Comparison of ENCODE assay signal across 8 mouse cellular contexts in genomic region chr1:74386714-74387385, GRCm38 (mm10). TPM values are rescaled to one million over a fixed set of nuclear protein-coding genes. Genes with fewer than 3 reads are reported as not detected.
DNase-seq lines count a peak whose midpoint lies in the region; ATAC-seq and TF ChIP-seq lines count a peak whose summit lies in the region.

No protein-coding gene starts in this region.

- no peaks in the 10 kb centered on the region for H3K4me1 ChIP-seq in cortical plate, adult 2 months (ENCODE audit: control insufficient read depth, insufficient read depth, low read length)

- TF ChIP-seq CTCF in cortical plate, adult 2 months (IDR thresholded peaks at IDR 0.05; ENCODE audit: extremely low read depth, insufficient read depth, low read length), result peak; percentile 31; the same call in 1 of the 2 replicates

- peak overlapping the region; percentile 57 for H3K4me3 ChIP-seq in cortical plate, adult 2 months (ENCODE audit: insufficient read depth, low read length)

- peak; percentile 23; the same call in 1 of the 2 replicates for TF ChIP-seq POLR2A in cortical plate, adult 2 months (IDR thresholded peaks at IDR 0.05; ENCODE audit: extremely low read depth, insufficient read depth, low read length)

- ATAC-seq in activated CD4-positive, CD25-positive, alpha-beta regulatory T cell, adult 4 months, result peak; percentile 66
- ATAC-seq in megakaryocyte progenitor cell, adult 5-6 weeks (replicated peaks; ENCODE audit: poor library complexity), result peak; percentile 65

- DNase-seq in gastrocnemius, adult 8-10 months (ENCODE audit: low spot score in 2 of 2), result peak; percentile 91 to 93
- peak; percentile 93 for DNase-seq in hindlimb bud, embryonic 11.5 days (ENCODE audit: extremely low spot score, low read depth, low spot score)
- peak; percentile 87 to 95 for DNase-seq in left cerebral cortex, adult 9 months (ENCODE audit: low spot score in 2 of 2)
- DNase-seq in right cerebral cortex, postnatal 14 days, result peak; percentile 81
- DNase-seq in urinary bladder, postnatal 36 days (ENCODE audit: low spot score in 2 of 2), result peak; percentile 95

- peak overlapping the region; percentile 96 for H3K27ac ChIP-seq in cortical plate, adult 2 months (ENCODE audit: insufficient read depth, low read length)

RNA-seq across cellular contexts. Expression of gene Ctdsp1, which starts 4.5 kb away (rescaled TPM):
- 10 to 100 TPM; 29.9 to 31.9 TPM for polyA plus RNA-seq in activated CD4-positive, CD25-positive, alpha-beta regulatory T cell, adult 4 months (2017; shearing (Covaris generic))
- 25.4 and 26.8 TPM in 2 replicates for polyA plus RNA-seq in cortical plate, adult 2 months (2012; rRNA removed)
- 100 to 1,000 TPM; 105 to 110 (median 107) TPM for total RNA-seq in gastrocnemius, adult 8-10 months (2022)
- total RNA-seq in megakaryocyte progenitor cell, adult 5-6 weeks (2015), result 79.1 and 89.1 TPM in 2 replicates
- 33.0 and 33.2 TPM in 2 replicates for total RNA-seq in megakaryocyte progenitor cell, adult 5-6 weeks (2017)

RNA-seq across cellular contexts. Expression of gene Slc11a1, which starts 11.9 kb away (rescaled TPM):
- under 1 TPM; 0.42 to 0.97 TPM for polyA plus RNA-seq in activated CD4-positive, CD25-positive, alpha-beta regulatory T cell, adult 4 months (2017; shearing (Covaris generic))
- polyA plus RNA-seq in cortical plate, adult 2 months (2012; rRNA removed), result 7.6 and 8.9 TPM in 2 replicates
- 1 to 10 TPM; 2.1 to 6.5 (median 5.1) TPM for total RNA-seq in gastrocnemius, adult 8-10 months (2022)
- total RNA-seq in megakaryocyte progenitor cell, adult 5-6 weeks (2015), result 2.1 and 3.8 TPM in 2 replicates
- total RNA-seq in megakaryocyte progenitor cell, adult 5-6 weeks (2017), result 0.95 and 1.7 TPM in 2 replicates

RNA-seq across cellular contexts. Expression of gene Vil1, which starts 22.3 kb away (rescaled TPM):
- polyA plus RNA-seq in activated CD4-positive, CD25-positive, alpha-beta regulatory T cell, adult 4 months (2017; shearing (Covaris generic)), result under 1 TPM in 1 of 2 experiments, not detected in 1; 0.13 TPM
- polyA plus RNA-seq in cortical plate, adult 2 months (2012; rRNA removed), result 0.56 and 0.66 TPM in 2 replicates
- not detected for total RNA-seq in gastrocnemius, adult 8-10 months (2022)
- total RNA-seq in megakaryocyte progenitor cell, adult 5-6 weeks (2015), result not detected in 2 replicates
- total RNA-seq in megakaryocyte progenitor cell, adult 5-6 weeks (2017), result not detected in 2 replicates

RNA-seq across cellular contexts. Expression of gene Catip, which starts 24.9 kb away (rescaled TPM):
- polyA plus RNA-seq in activated CD4-positive, CD25-positive, alpha-beta regulatory T cell, adult 4 months (2017; shearing (Covaris generic)), result not detected
- 4.6 and 5.1 TPM in 2 replicates for polyA plus RNA-seq in cortical plate, adult 2 months (2012; rRNA removed)
- total RNA-seq in gastrocnemius, adult 8-10 months (2022), result under 1 TPM in 3 of 4 experiments, not detected in 1; 0.21 to 0.44 (median 0.36) TPM
- 0.37 TPM in 1 of 2 replicates, not detected in the other for total RNA-seq in megakaryocyte progenitor cell, adult 5-6 weeks (2015)
- total RNA-seq in megakaryocyte progenitor cell, adult 5-6 weeks (2017), result not detected in 2 replicates

Comparison
In these comparisons a context has a peak if more than half of its experiments do, and no peak if none do; other contexts are left out.
1. Peak in every context shown above with its lines: DNase-seq, ATAC-seq, H3K4me3 ChIP-seq and H3K27ac ChIP-seq.